Mouse (Mus musculus): ENCODE measurements at regions not wholly inside any gene's neighbourhood (a gene's known extent, or its start where the extent isn't known, plus 50 kb on each side); places are given as distances from the start of the nearest gene placed in this dataset.

GRCm38 (mm10) chr3:52859266-52859825 is 157.7 kb downstream of the Cog6 start:
- no peak for TF ChIP-seq POLR2A (IDR thresholded peaks at IDR 0.05; ENCODE audit: borderline replicate concordance, insufficient read depth, low read length)
- TF ChIP-seq CTCF (IDR thresholded peaks at IDR 0.05; ENCODE audit: borderline replicate concordance, insufficient read depth, low read depth, low read length) = no peak

Data from cerebellum, adult 2 months (tissue).